Mouse (Mus musculus): ENCODE results near the gene Colgalt2. TPM values are rescaled to one million over a fixed set of nuclear protein-coding genes. Genes with fewer than 3 reads are reported as not detected.

The Colgalt2 gene
- polyA plus RNA-seq, 1 experiment from 2014 or later, result 3.3 TPM

- no peaks in the 10 kb centered on the region for H3K9me3 ChIP-seq (replicated peaks; ENCODE audit: low read length)
- 90% methylated on average over 2 of the region's 2 CpGs for WGBS
- H3K27me3 ChIP-seq (ENCODE audit: insufficient read depth, low read length), result no peaks in the 10 kb centered on the region
- ATAC-seq (replicated peaks; ENCODE audit: low FRiP score, low read depth) (no peak), DNase-seq (ENCODE audit: low spot score) (no peak)
- no peak overlapping the region for H3K9ac ChIP-seq (ENCODE audit: low read depth, low read length)
- H3K4me2 ChIP-seq (ENCODE audit: low read length), result no peak overlapping the region
- H3K4me1 ChIP-seq (replicated peaks; ENCODE audit: insufficient read depth, low read length), result no peaks in the 10 kb centered on the region
- peaks cover 42% of the 10 kb centered on the region; the same call in 1 of the 2 replicates for H3K36me3 ChIP-seq (ENCODE audit: insufficient read depth, low read length)
- no peak overlapping the region for H3K4me3 ChIP-seq (replicated peaks; ENCODE audit: low read depth, low read length)
- TF ChIP-seq CTCF (IDR thresholded peaks at IDR 0.05; ENCODE audit: low read depth), result no peak
- no peak overlapping the region for H3K27ac ChIP-seq
These were observed 144.0 kb downstream of the Colgalt2 start for GRCm38 (mm10) chr1:152543449-152544159.

- peak; percentile 74; the same call in 1 of the 2 replicates for ATAC-seq (replicated peaks; ENCODE audit: low FRiP score, low read depth)
- H3K9ac ChIP-seq (ENCODE audit: low read depth, low read length), result no peak overlapping the region
- no peaks in the 10 kb centered on the region for H3K9me3 ChIP-seq (replicated peaks; ENCODE audit: low read length)
- H3K36me3 ChIP-seq (ENCODE audit: insufficient read depth, low read length), result peaks cover 33% of the 10 kb centered on the region
- H3K4me1 ChIP-seq (replicated peaks; ENCODE audit: insufficient read depth, low read length), result peaks cover 14% of the 10 kb centered on the region
- H3K4me2 ChIP-seq (ENCODE audit: low read length), result no peak overlapping the region
- DNase-seq (ENCODE audit: low spot score), result peak; percentile 96
- 55% methylated on average over 13 of the region's 13 CpGs for WGBS
- H3K4me3 ChIP-seq (replicated peaks; ENCODE audit: low read depth, low read length), result no peak overlapping the region
- 0 out of 2 replicates have a peak, but pooled peaks have one; percentile 24 for TF ChIP-seq CTCF (IDR thresholded peaks at IDR 0.05; ENCODE audit: low read depth)
- H3K27me3 ChIP-seq (ENCODE audit: insufficient read depth, low read length), result no peaks in the 10 kb centered on the region
- peak overlapping the region; percentile 83 for H3K27ac ChIP-seq
These were observed 149.6 kb downstream of the Colgalt2 start for GRCm38 (mm10) chr1:152549061-152549738.

GRCm38 (mm10) chr1:152550544-152550943 is 150.9 kb downstream of the Colgalt2 start:
- Histone ChIP-seq H3K27me3 (ENCODE audit: insufficient read depth, low read length) (no peaks in the 10 kb centered on the region), H3K9me3 (replicated peaks; ENCODE audit: low read length) (no peaks in the 10 kb centered on the region), H3K4me1 (replicated peaks; ENCODE audit: insufficient read depth, low read length) (peaks cover 16% of the 10 kb centered on the region), H3K27ac (peak overlapping the region; percentile 83), H3K4me2 (ENCODE audit: low read length) (no peak overlapping the region), H3K36me3 (ENCODE audit: insufficient read depth, low read length) (peaks cover 29% of the 10 kb centered on the region), H3K9ac (ENCODE audit: low read depth, low read length) (no peak overlapping the region), H3K4me3 (replicated peaks; ENCODE audit: low read depth, low read length) (no peak overlapping the region)
- peak; percentile 86 for DNase-seq (ENCODE audit: low spot score)
- TF ChIP-seq CTCF (IDR thresholded peaks at IDR 0.05; ENCODE audit: low read depth), result no peak
- ATAC-seq (replicated peaks; ENCODE audit: low FRiP score, low read depth), result no peak; the same call in 1 of the 2 replicates
- 59% methylated on average over 2 of the region's 2 CpGs for WGBS

GRCm38 (mm10) chr1:152550973-152551372 is 151.3 kb downstream of the Colgalt2 start:
- peaks cover 20% of the 10 kb centered on the region for H3K4me1 ChIP-seq (replicated peaks; ENCODE audit: insufficient read depth, low read length)
- no peak for TF ChIP-seq CTCF (IDR thresholded peaks at IDR 0.05; ENCODE audit: low read depth)
- peaks cover 28% of the 10 kb centered on the region for H3K36me3 ChIP-seq (ENCODE audit: insufficient read depth, low read length)
- WGBS, result 58% methylated on average over 3 of the region's 3 CpGs
- H3K9me3 ChIP-seq (replicated peaks; ENCODE audit: low read length), result no peaks in the 10 kb centered on the region
- H3K4me3 ChIP-seq (replicated peaks; ENCODE audit: low read depth, low read length), result no peak overlapping the region
- no peak for ATAC-seq (replicated peaks; ENCODE audit: low FRiP score, low read depth)
- H3K9ac ChIP-seq (ENCODE audit: low read depth, low read length), result no peak overlapping the region
- H3K4me2 ChIP-seq (ENCODE audit: low read length), result no peak overlapping the region
- no peaks in the 10 kb centered on the region for H3K27me3 ChIP-seq (ENCODE audit: insufficient read depth, low read length)
- DNase-seq (ENCODE audit: low spot score), result no peak
- H3K27ac ChIP-seq, result peak overlapping the region; percentile 83

- peak; percentile 70 for DNase-seq (ENCODE audit: low spot score)
- no peak for TF ChIP-seq CTCF (IDR thresholded peaks at IDR 0.05; ENCODE audit: low read depth)
- Histone ChIP-seq H3K4me2 (ENCODE audit: low read length) (no peak overlapping the region), H3K27me3 (ENCODE audit: insufficient read depth, low read length) (no peaks in the 10 kb centered on the region), H3K27ac (peak overlapping the region; percentile 54; the same call in 1 of the 2 replicates), H3K36me3 (ENCODE audit: insufficient read depth, low read length) (peaks cover 11% of the 10 kb centered on the region), H3K4me3 (replicated peaks; ENCODE audit: low read depth, low read length) (no peak overlapping the region), H3K9ac (ENCODE audit: low read depth, low read length) (no peak overlapping the region), H3K9me3 (replicated peaks; ENCODE audit: low read length) (no peaks in the 10 kb centered on the region), H3K4me1 (replicated peaks; ENCODE audit: insufficient read depth, low read length) (peaks cover 33% of the 10 kb centered on the region)
- no peak for ATAC-seq (replicated peaks; ENCODE audit: low FRiP score, low read depth)
- WGBS, result 40% methylated on average over 15 of the region's 15 CpGs
These were observed 154.4 kb downstream of the Colgalt2 start for GRCm38 (mm10) chr1:152553912-152554547.

GRCm38 (mm10) chr1:152555944-152556573 is 156.4 kb downstream of the Colgalt2 start:
- Histone ChIP-seq H3K4me1 (replicated peaks; ENCODE audit: insufficient read depth, low read length) (peaks cover 39% of the 10 kb centered on the region), H3K36me3 (ENCODE audit: insufficient read depth, low read length) (peaks cover 9% of the 10 kb centered on the region), H3K27ac (peak overlapping the region; percentile 87), H3K9me3 (replicated peaks; ENCODE audit: low read length) (no peaks in the 10 kb centered on the region), H3K4me3 (replicated peaks; ENCODE audit: low read depth, low read length) (no peak overlapping the region), H3K9ac (ENCODE audit: low read depth, low read length) (no peak overlapping the region), H3K27me3 (ENCODE audit: insufficient read depth, low read length) (no peaks in the 10 kb centered on the region), H3K4me2 (ENCODE audit: low read length) (0 out of 2 replicates have a peak overlapping the region, but pooled peaks have one; percentile 13)
- no peak for TF ChIP-seq CTCF (IDR thresholded peaks at IDR 0.05; ENCODE audit: low read depth)
- DNase-seq (ENCODE audit: low spot score) (peak; percentile 95), ATAC-seq (replicated peaks; ENCODE audit: low FRiP score, low read depth) (peak; percentile 60; the same call in 1 of the 2 replicates)
- WGBS, result 8% methylated on average over 7 of the region's 7 CpGs
